Mouse (Mus musculus) heart, adult 2 months (tissue): ENCODE measurements around the gene Trmt44.

ENCODE experiments used
- CTCF ChIP-seq: fragments of 200-600 bp; IDR thresholded peaks from 2 replicates; pipeline ENCODE4 v1.8.1; 2022; ENCODE audit warnings: antibody characterized with exemption, mild to moderate bottlenecking, moderate library complexity
- EP300 ChIP-seq: fragments of 200-500 bp; IDR thresholded peaks from 2 replicates; pipeline ENCODE4 v1.6.1; 2011; ENCODE audit warnings: low read depth, low read length, control low read depth; ENCODE audit not compliant: insufficient read depth
- POLR2A ChIP-seq: fragments of 200-500 bp; IDR thresholded peaks from 2 replicates; pipeline ENCODE4 v1.6.1; 2011; ENCODE audit warnings: mild to moderate bottlenecking, low read depth, low read length, control low read depth; ENCODE audit not compliant: insufficient read depth

- TF ChIP-seq EP300 (peak; percentile 65; the same call in 1 of the 2 replicates), CTCF (no peak), POLR2A (no peak)
Observed at GRCm38 (mm10) chr5:35607784-35608183, 32.9 kb upstream of the Trmt44 start.
